Mouse (Mus musculus) brain, embryonic 14.5 days (tissue): ENCODE measurements around the gene Hspa1l.

Experiments used
- CTCF ChIP-seq: fragments of 200-500 bp; IDR thresholded peaks from 2 replicates; pipeline ENCODE4 v1.5.1; 2012; ENCODE audit warnings: inconsistent platforms, mild to moderate bottlenecking, moderate library complexity, borderline replicate concordance; ENCODE audit not compliant: insufficient read depth, insufficient read length; ENCODE audit errors: extremely low read depth
- POLR2A ChIP-seq: fragments of 200-500 bp; IDR thresholded peaks from 2 replicates; pipeline ENCODE4 v1.6.1; 2012; ENCODE audit warnings: mild to moderate bottlenecking, inconsistent platforms, borderline replicate concordance; ENCODE audit not compliant: poor library complexity, insufficient read depth, insufficient read length, severe bottlenecking; ENCODE audit errors: extremely low read depth

DNA sequence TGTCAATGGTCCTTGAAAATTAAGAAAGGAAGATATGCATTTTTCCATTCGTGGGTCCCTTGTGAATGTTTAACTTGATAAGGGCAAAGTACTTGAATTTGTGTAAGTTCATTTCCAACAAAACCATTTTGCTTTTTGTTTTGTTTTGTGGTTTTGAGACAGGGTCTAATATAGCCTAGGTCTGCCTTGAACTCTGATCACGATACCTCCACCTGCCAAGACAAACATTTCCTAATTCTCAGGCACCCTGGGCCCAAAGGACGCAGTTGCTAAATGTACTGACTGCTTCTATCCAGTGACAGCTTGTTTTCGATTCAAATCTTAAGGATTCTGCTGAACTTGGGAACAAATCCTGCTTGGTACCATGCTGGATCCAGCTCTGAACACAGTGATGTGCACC lies 7.1 kb downstream of the Hspa1l start:
- TF ChIP-seq CTCF (no peak), POLR2A (no peak)
